Mouse (Mus musculus) megakaryocyte, embryonic 14.5 days (primary cell): ENCODE data around the gene Acadm.

Experiments
- FLI1 ChIP-seq: IDR thresholded peaks from 2 replicates; pipeline ENCODE4 v1.6.1; 2012; ENCODE audit warnings: low read length, inconsistent platforms, mixed read lengths
- GATA1 ChIP-seq: IDR thresholded peaks from 3 replicates; pipeline ENCODE4 v1.6.1; 2012; ENCODE audit warnings: mixed read lengths, low read length, inconsistent platforms, borderline replicate concordance

GRCm38 (mm10) chr3:153968549-153968948, 24.1 kb upstream of the Acadm start:
- TF ChIP-seq GATA1 (no peak), FLI1 (no peak)
